Mouse (Mus musculus) gastrocnemius, postnatal 4 days (tissue): Measurements from ENCODE around the gene Gngt2. TPM values are rescaled to one million over a fixed set of nuclear protein-coding genes. Genes with fewer than 3 reads are reported as not detected.

Experiments
- DNase-seq, 2 experiments: peaks; one replicate each; pipeline ENCODE4 v3.0.0; 2021 to 2022; ENCODE audit warnings: low spot score in 2 of 2, mixed read lengths in 2 of 2
- total RNA-seq, 2 experiments: library from RNA; stranded (reverse); gene quantifications; 2 replicates each; pipeline ENCODE4 v1.2.3; 2021

Gngt2 gene
- total RNA-seq, 2 experiments from 2014 or later, result 12.0 to 12.9 TPM

DNA sequence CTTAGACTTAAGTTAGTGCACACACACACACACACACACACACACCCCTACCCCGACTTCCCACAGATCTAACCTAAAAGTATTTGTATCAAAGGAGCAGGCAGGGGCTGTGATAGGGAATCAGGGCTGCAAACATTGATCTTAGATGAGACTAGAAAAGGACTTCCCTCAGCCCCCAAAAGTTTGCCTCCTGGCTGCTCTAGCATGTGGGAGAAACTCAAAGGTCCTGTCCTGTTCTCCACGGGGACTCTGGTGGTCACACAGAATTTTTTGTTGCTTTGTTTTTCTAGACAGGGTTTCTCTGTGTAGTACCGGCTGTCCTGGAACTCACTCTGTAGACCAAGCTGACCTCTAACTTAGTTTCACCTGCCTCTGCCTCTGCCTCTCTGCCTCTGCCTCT is 11.4 kb upstream of the Gngt2 start:
- no peak for DNase-seq

- DNase-seq, result no peak
Observed at GRCm38 (mm10) chr11:95826317-95827167, 10.5 kb upstream of the Gngt2 start.

GRCm38 (mm10) chr11:95827168-95827447 is 9.9 kb upstream of the Gngt2 start:
- DNase-seq, result no peak

- peak in 1 of 2 experiments; percentile 64 for DNase-seq
Observed at GRCm38 (mm10) chr11:95827464-95828085, 9.4 kb upstream of the Gngt2 start.

GRCm38 (mm10) chr11:95828181-95828964 is 8.6 kb upstream of the Gngt2 start:
- DNase-seq, result no peak

DNA sequence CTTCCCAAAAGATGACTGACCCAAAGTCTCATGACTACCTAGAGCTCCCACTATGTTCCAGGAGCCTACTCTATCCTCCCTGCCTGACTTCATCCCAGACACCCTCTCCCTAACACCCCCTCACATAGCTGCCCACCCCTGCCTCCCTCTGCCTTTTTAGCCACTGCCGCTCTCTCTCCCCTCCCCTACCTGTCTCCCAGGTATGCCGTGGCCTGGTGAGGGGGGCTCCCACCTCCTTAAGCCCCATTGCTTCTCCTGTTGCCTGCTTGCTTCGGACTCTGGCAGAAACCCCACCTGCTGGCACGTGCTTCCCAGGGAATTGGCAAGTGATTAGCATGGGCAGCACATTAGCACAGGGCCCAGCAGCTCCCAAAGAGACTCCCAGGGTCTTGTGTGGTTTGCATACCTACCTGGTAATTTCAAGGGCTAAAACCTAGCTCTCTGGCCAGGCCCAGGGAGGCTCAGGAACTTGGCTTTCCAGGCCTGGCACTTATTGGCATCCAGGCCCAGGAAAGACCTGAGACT is 7.4 kb upstream of the Gngt2 start:
- DNase-seq, result no peak

GRCm38 (mm10) chr11:95830411-95831275 is 6.4 kb upstream of the Gngt2 start:
- DNase-seq, result no peak

DNA sequence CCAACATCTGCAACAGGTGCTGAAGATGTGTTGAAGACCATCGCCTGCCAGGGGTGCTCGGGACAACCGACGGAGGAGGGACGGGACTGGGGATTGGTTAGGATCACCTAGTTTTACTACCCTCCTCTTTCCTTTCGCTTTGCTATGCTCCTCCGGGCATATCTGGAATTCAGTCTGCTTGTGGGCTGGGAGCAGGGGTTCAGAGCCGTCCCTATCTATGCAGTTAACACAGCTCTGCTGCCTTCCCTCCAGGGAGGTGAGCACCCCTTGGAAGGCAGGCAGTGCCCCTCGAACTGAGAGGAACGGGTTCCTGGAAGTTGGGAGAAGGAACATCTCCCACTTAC is 5.8 kb upstream of the Gngt2 start:
- DNase-seq, result no peak

DNA sequence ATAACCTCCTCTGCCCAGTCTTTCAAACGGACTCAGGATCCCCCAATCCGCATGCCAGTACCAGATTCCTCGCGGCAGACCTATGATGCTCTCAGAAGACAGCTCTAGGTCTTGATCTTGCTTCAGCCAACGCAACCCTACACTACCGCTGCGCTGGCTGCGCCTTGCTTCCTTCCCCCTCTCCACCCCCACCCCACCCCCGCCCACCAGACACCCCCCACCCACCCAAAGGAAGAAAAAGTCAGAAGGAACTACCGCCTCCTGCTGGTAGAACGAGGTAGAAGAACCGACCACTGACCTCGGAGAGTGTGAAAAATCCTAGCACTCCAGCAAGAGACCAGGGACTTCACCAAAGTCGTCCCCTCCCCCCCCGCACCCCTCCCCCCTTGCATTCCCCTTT is 5.4 kb upstream of the Gngt2 start:
- no peak for DNase-seq

GRCm38 (mm10) chr11:95832129-95833005 is 4.6 kb upstream of the Gngt2 start:
- no peak for DNase-seq

DNA sequence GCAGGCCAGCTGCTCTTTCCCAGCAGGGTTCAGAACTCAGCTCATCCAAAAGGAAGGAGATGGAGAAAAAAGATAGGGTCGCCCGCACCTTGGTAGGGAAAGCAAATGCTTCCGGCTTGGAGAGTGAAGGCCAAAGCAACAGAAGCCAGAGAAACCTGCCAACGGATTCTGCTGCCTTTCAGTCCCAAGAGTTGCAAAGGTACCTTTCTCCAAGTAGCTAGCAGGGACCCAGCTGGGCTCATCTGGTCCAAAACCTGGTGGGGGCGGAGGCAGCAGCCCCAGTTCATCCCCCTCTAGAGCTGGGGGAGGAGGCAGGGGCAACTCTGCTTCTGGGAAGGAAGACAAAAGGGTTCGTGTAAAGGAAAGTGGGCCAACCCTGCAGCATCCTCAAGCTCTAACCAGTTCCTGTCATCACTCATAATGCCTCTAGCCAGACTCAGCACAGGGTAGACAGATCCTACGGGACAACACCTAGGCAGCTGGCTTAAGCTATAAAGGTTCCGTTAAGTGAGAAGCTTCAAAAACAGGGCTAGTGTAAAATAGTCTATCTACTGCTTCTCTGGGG is 3.9 kb upstream of the Gngt2 start:
- no peak for DNase-seq

DNA sequence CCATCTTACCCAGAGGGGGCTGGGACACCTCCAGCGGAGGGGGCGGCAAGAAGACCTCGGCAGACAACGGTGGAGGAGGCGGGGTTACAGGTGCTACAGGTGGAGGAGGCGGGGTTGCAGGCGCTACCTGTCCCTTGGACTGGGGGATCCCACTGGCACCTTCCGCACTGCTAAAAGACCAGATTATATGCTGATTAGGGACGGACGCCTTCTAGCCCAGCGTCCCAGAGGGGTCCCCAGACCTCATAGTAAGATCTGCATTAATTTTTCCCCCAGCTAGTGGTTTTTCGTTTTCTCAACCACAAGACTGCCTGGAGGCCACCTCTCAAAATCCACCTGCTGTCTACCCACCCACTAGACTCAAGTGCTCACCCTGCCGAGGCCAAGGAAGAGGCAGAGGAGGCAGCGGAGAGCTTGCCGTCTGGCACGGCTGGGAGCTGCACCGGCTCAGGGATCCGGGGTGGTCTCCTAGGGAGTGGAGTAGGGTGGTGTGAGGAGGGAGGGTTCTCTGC is 3.3 kb upstream of the Gngt2 start:
- no peak for DNase-seq

GRCm38 (mm10) chr11:95834143-95834667 is 2.8 kb upstream of the Gngt2 start:
- DNase-seq, result no peak

GRCm38 (mm10) chr11:95834742-95835710 is 2.0 kb upstream of the Gngt2 start:
- DNase-seq, result no peak

GRCm38 (mm10) chr11:95835832-95836231 is 1.2 kb upstream of the Gngt2 start:
- DNase-seq, result no peak

DNA sequence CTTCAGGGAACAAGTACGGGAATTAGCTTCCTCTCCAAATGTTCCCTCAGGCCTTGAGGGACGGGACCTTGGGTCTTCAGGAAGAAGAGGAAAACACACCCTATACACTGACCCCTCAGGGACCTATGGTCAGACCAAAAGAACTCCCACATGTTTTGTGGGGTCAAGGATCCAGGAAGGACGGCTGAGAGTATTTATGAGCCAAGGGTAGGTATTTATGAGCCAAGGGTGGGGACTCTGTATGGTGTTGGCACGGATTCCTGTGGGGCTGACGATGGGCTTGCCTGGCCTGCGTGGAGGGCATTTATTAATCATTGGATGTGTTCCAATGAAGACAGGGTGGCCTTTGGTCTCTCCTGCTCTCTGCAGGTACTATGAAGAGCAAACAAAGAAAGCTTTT is 583 bp upstream of the Gngt2 start:
- no peak for DNase-seq

- DNase-seq, result no peak
Observed at GRCm38 (mm10) chr11:95838598-95838997, 1.6 kb downstream of the Gngt2 start.
